Mouse (Mus musculus): ENCODE data around the gene Slc27a1.

- TF ChIP-seq GATA1 (IDR thresholded peaks at IDR 0.05; ENCODE audit: borderline replicate concordance, low read length) (no peak), FLI1 (IDR thresholded peaks at IDR 0.05; ENCODE audit: low read length) (no peak)
These were observed 43.5 kb downstream of the Slc27a1 start for GRCm38 (mm10) chr8:71612141-71612540.

All from megakaryocyte, embryonic 14.5 days (primary cell).